Mouse (Mus musculus): ENCODE measurements around the gene Utp18.

DNA sequence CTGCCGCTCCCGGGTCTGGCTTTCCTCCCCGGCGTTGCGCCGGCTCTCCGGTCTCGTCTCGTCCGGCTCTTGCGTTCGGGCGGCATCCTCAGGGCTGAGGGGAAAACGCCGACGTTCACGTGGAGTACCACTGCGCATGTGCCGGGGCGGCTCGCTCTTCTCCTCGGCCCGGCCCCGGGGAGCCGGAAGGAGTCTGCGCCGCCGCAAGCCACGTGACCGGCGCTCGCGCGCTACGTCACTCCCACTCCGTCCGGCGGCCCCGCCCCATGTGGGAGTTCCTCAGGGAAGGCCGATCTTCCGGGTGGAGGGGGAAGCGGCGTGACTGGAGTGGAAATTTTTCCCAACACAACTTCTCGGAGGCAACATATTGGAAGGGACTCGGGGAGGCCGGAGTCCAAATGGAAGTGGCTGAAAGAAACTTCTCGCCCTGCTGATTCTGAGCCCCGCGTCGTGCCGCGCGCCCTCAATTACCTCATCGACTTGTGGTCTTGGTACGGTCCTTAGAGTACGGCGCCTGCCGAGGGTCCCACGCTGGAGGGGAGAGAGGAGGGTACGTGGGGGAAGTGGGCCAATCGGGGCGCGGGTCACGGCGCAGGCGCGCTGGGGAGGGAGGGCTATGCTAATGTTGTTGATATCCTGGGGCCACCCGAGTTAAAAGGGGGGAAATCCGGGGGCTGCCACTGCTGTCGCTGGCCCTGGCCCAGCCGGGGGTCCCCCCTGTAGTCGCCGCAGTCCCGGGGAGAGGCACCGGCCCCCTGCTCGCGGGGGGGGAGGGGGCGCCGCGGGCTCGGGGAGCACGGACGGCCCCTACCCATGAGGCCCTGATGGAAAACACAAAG is at the start of gene Utp18, which contains the start of gene Mbtd1:
- no peak for TF ChIP-seq FLI1 (IDR thresholded peaks at IDR 0.05; ENCODE audit: low read length)
- TF ChIP-seq GATA1 (IDR thresholded peaks at IDR 0.05; ENCODE audit: borderline replicate concordance, low read length) = no peak
